Mouse (Mus musculus) yolk sac, embryonic 10.5 days (tissue): ENCODE measurements around the gene Primpol.
"Not testable (repeated sequence)": the region's sequence is repeated elsewhere in the genome, so short reads cannot be mapped to it uniquely, and the experiment has no call there.

Experiments
- DNase-seq: peaks from one replicate; pipeline ENCODE4 v3.0.0-alpha.2; 2017; ENCODE audit warnings: low spot score

The Primpol gene

GRCm38 (mm10) chr8:46603587-46603986, 13.4 kb downstream of the Primpol start:
- DNase-seq = no peak

- no peak for DNase-seq
These were observed 15.9 kb downstream of the Primpol start for GRCm38 (mm10) chr8:46600959-46601707.

- DNase-seq = no peak
These were observed 17.6 kb downstream of the Primpol start for GRCm38 (mm10) chr8:46599314-46599904.

GRCm38 (mm10) chr8:46598753-46599152, 18.3 kb downstream of the Primpol start:
- no peak for DNase-seq

GRCm38 (mm10) chr8:46598114-46598513, 18.9 kb downstream of the Primpol start:
- DNase-seq = no peak

GRCm38 (mm10) chr8:46597411-46597810, 19.6 kb downstream of the Primpol start:
- no peak for DNase-seq

GRCm38 (mm10) chr8:46596530-46596929, 20.5 kb downstream of the Primpol start:
- DNase-seq = no peak

- DNase-seq = no peak
These were observed 21.4 kb downstream of the Primpol start for GRCm38 (mm10) chr8:46595593-46595992.

GRCm38 (mm10) chr8:46593772-46594171, 23.2 kb downstream of the Primpol start:
- DNase-seq = no peak

GRCm38 (mm10) chr8:46593067-46593466, 23.9 kb downstream of the Primpol start:
- DNase-seq = no peak

- no peak for DNase-seq
These were observed 28.3 kb downstream of the Primpol start for GRCm38 (mm10) chr8:46588663-46589062.

GRCm38 (mm10) chr8:46587911-46588310, 29.1 kb downstream of the Primpol start:
- no peak for DNase-seq

GRCm38 (mm10) chr8:46585576-46585975, 31.4 kb downstream of the Primpol start:
- DNase-seq = no peak

GRCm38 (mm10) chr8:46584328-46584727, 32.7 kb downstream of the Primpol start:
- DNase-seq = not testable (repeated sequence)

- DNase-seq = no peak
These were observed 38.2 kb downstream of the Primpol start for GRCm38 (mm10) chr8:46578794-46579193.

GRCm38 (mm10) chr8:46573964-46574363, 43.0 kb downstream of the Primpol start:
- DNase-seq = no peak

GRCm38 (mm10) chr8:46573446-46573845, 43.6 kb downstream of the Primpol start:
- DNase-seq = no peak

GRCm38 (mm10) chr8:46570673-46571072, 46.3 kb downstream of the Primpol start:
- DNase-seq = no peak

- DNase-seq = no peak
These were observed 47.2 kb downstream of the Primpol start for GRCm38 (mm10) chr8:46569659-46570441.

- no peak for DNase-seq
These were observed 48.1 kb downstream of the Primpol start for GRCm38 (mm10) chr8:46568942-46569341.

GRCm38 (mm10) chr8:46567946-46568345, 49.1 kb downstream of the Primpol start:
- no peak for DNase-seq

- no peak for DNase-seq
These were observed 50.0 kb downstream of the Primpol start for GRCm38 (mm10) chr8:46566914-46567529.
